Mouse (Mus musculus) olfactory bulb, adult 2 months (tissue): ENCODE data around the gene Tor3a.

Experiments
- CTCF ChIP-seq: fragments of 200-500 bp; IDR thresholded peaks from 2 replicates; pipeline ENCODE4 v1.5.1; 2012; ENCODE audit warnings: low read depth, mild to moderate bottlenecking, low read length, moderate library complexity; ENCODE audit not compliant: insufficient read depth
- POLR2A ChIP-seq: fragments of 200-500 bp; IDR thresholded peaks from 2 replicates; pipeline ENCODE4 v1.6.1; 2012; ENCODE audit warnings: mild to moderate bottlenecking, low read depth, low read length, moderate library complexity; ENCODE audit not compliant: insufficient read depth

DNA sequence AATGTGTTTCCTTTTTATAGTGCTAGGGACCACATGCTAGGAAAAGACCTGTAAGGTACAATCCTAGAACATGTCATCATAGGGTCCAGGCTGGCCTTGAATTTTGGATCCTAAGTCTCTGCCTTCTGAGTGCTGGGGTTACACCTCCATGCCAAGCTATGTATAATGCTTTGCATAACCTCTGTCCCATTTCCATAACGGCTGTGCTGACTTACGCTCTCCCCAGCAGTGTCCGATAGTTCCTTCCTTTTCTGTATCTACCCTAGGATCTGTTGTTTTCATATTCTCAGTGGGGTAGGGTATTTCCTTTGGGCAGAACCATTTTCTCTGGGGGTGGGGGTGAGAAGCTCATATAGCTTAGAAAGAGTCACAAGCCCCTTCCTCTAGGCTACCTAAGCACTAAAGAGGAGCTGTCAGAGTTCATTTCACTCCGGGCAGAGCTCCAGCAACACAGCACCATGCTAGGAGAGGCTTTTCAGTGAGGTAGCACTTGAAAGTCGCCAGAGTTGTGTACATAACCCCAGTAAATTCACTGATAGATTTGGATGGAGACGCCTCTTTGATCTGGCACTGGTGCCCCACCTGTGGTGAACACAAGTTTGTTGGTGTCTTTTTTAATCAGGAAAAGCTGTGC lies 21.9 kb downstream of the Tor3a start:
- TF ChIP-seq CTCF (no peak), POLR2A (no peak)
